Mouse (Mus musculus) cerebral cortex, adult 2 months (tissue): Measurements from ENCODE around the gene Gtpbp1.

Experiments
- WGBS: fragments of 180-500 bp; shearing (Covaris S2); methylation state at CpG from one replicate; pipeline ENCODE4 v1.1.7; 2018; 5-methylcytosine and 5-hydroxymethylcytosine counted together

The Gtpbp1 gene

GRCm38 (mm10) chr15:79725190-79725789 lies 34.6 kb downstream of the Gtpbp1 start:
- WGBS = 54% methylated on average over 11 of the region's 11 CpGs

- 75% methylated on average over 6 of the region's 6 CpGs for WGBS
Measured at GRCm38 (mm10) chr15:79727840-79728239, 37.2 kb downstream of the Gtpbp1 start.

- WGBS = 55% methylated on average over 5 of the region's 5 CpGs
Measured at GRCm38 (mm10) chr15:79728311-79728710, 37.7 kb downstream of the Gtpbp1 start.

- 84% methylated on average over 10 of the region's 10 CpGs for WGBS
Measured at GRCm38 (mm10) chr15:79728731-79729388, 38.2 kb downstream of the Gtpbp1 start.

- WGBS = 65% methylated on average over 7 of the region's 7 CpGs
Measured at GRCm38 (mm10) chr15:79731554-79731953, 40.9 kb downstream of the Gtpbp1 start.

GRCm38 (mm10) chr15:79733192-79733591 lies 42.5 kb downstream of the Gtpbp1 start:
- 96% methylated on average over 8 of the region's 8 CpGs for WGBS

- 72% methylated on average over 4 of the region's 4 CpGs for WGBS
Measured at GRCm38 (mm10) chr15:79733640-79734039, 43.0 kb downstream of the Gtpbp1 start.

- 79% methylated on average over 8 of the region's 8 CpGs for WGBS
Measured at GRCm38 (mm10) chr15:79734311-79734710, 43.7 kb downstream of the Gtpbp1 start.

GRCm38 (mm10) chr15:79740739-79741138 lies 50.1 kb downstream of the Gtpbp1 start:
- 66% methylated on average over 3 of the region's 3 CpGs for WGBS

GRCm38 (mm10) chr15:79741173-79741858 lies 50.7 kb downstream of the Gtpbp1 start:
- 10% methylated on average over 14 of the region's 14 CpGs for WGBS

- WGBS = under 1% methylated on average over 93 of the region's 93 CpGs
Measured at GRCm38 (mm10) chr15:79741921-79742705, 51.5 kb downstream of the Gtpbp1 start, which contains the start of gene Sun2. Sun2 (minus strand) TSS chr15:79742536.

- WGBS = under 1% methylated on average over 23 of the region's 23 CpGs
Measured at GRCm38 (mm10) chr15:79742706-79743023, 52.0 kb downstream of the Gtpbp1 start.

- WGBS = 90% methylated on average over 11 of the region's 11 CpGs
Measured at GRCm38 (mm10) chr15:79744001-79744400, 53.4 kb downstream of the Gtpbp1 start.

- WGBS = 77% methylated on average over 8 of the region's 8 CpGs
Measured at GRCm38 (mm10) chr15:79744742-79745141, 54.1 kb downstream of the Gtpbp1 start.

- 78% methylated on average over 10 of the region's 10 CpGs for WGBS
Measured at GRCm38 (mm10) chr15:79745312-79745711, 54.7 kb downstream of the Gtpbp1 start.

GRCm38 (mm10) chr15:79745883-79746282 lies 55.2 kb downstream of the Gtpbp1 start:
- WGBS = 93% methylated on average over 5 of the region's 5 CpGs

- 65% methylated on average over 11 of the region's 11 CpGs for WGBS
Measured at GRCm38 (mm10) chr15:79747998-79748397, 57.4 kb downstream of the Gtpbp1 start.

- WGBS = 88% methylated on average over 7 of the region's 7 CpGs
Measured at GRCm38 (mm10) chr15:79749162-79749561, 58.5 kb downstream of the Gtpbp1 start.

- 88% methylated on average over 8 of the region's 8 CpGs for WGBS
Measured at GRCm38 (mm10) chr15:79750266-79750665, 59.6 kb downstream of the Gtpbp1 start.

- 81% methylated on average over 17 of the region's 17 CpGs for WGBS
Measured at GRCm38 (mm10) chr15:79751772-79752171, 61.1 kb downstream of the Gtpbp1 start.

- WGBS = 21% methylated on average over 11 of the region's 11 CpGs
Measured at GRCm38 (mm10) chr15:79752742-79753419, 62.2 kb downstream of the Gtpbp1 start.

- WGBS = 94% methylated on average over 3 of the region's 3 CpGs
Measured at GRCm38 (mm10) chr15:79753420-79753752, 62.7 kb downstream of the Gtpbp1 start.
